Mouse (Mus musculus) urinary bladder, postnatal 10 days (tissue): Measurements from ENCODE around the gene Ubr1.
"Not testable (repeated sequence)": the region's sequence is repeated elsewhere in the genome, so short reads cannot be mapped to it uniquely, and the experiment has no call there.

Experiments
- DNase-seq: peaks from one replicate; pipeline ENCODE4 v3.0.0; 2022; ENCODE audit warnings: low spot score

The Ubr1 gene

GRCm38 (mm10) chr2:120970559-120971080, at the start of gene Ubr1:
Gene Ubr1 (minus strand): TSS chr2:120970715.
- peak; percentile 25 for DNase-seq

GRCm38 (mm10) chr2:121017151-121017550, 46.6 kb upstream of the Ubr1 start:
- DNase-seq, result no peak

- no peak for DNase-seq
Measured at GRCm38 (mm10) chr2:121016226-121016625, 45.7 kb upstream of the Ubr1 start.

- DNase-seq, result no peak
Measured at GRCm38 (mm10) chr2:121015507-121015906, 45.0 kb upstream of the Ubr1 start.

- DNase-seq, result no peak
Measured at GRCm38 (mm10) chr2:121012676-121013075, 42.2 kb upstream of the Ubr1 start.

GRCm38 (mm10) chr2:121009071-121009677, 38.7 kb upstream of the Ubr1 start:
- no peak for DNase-seq

- no peak for DNase-seq
Measured at GRCm38 (mm10) chr2:121008664-121009007, 38.1 kb upstream of the Ubr1 start.

GRCm38 (mm10) chr2:121007925-121008663, 37.6 kb upstream of the Ubr1 start, which contains the start of gene Ccndbp1:
Gene Ccndbp1 (plus strand): TSS chr2:121008403.
- DNase-seq, result peak; percentile 68

- no peak for DNase-seq
Measured at GRCm38 (mm10) chr2:121006986-121007385, 36.5 kb upstream of the Ubr1 start.

GRCm38 (mm10) chr2:121004018-121004811, 33.7 kb upstream of the Ubr1 start:
- DNase-seq, result no peak

- no peak for DNase-seq
Measured at GRCm38 (mm10) chr2:121003586-121003985, 33.1 kb upstream of the Ubr1 start.

GRCm38 (mm10) chr2:120998863-120999262, 28.3 kb upstream of the Ubr1 start:
- DNase-seq, result no peak

GRCm38 (mm10) chr2:120996607-120997006, 26.1 kb upstream of the Ubr1 start:
- DNase-seq, result not testable (repeated sequence)

GRCm38 (mm10) chr2:120991196-120991595, 20.7 kb upstream of the Ubr1 start:
- no peak for DNase-seq

- DNase-seq, result no peak
Measured at GRCm38 (mm10) chr2:120985241-120985640, 14.7 kb upstream of the Ubr1 start.

GRCm38 (mm10) chr2:120983611-120984010, 13.1 kb upstream of the Ubr1 start:
- DNase-seq, result no peak

- no peak for DNase-seq
Measured at GRCm38 (mm10) chr2:120980861-120981260, 10.3 kb upstream of the Ubr1 start.

- no peak for DNase-seq
Measured at GRCm38 (mm10) chr2:120979819-120980218, 9.3 kb upstream of the Ubr1 start.

- no peak for DNase-seq
Measured at GRCm38 (mm10) chr2:120978693-120979037, 8.2 kb upstream of the Ubr1 start.

- no peak for DNase-seq
Measured at GRCm38 (mm10) chr2:120977926-120978692, 7.6 kb upstream of the Ubr1 start.

GRCm38 (mm10) chr2:120976990-120977925, 6.7 kb upstream of the Ubr1 start, which contains the start of gene Tmem62:
Gene Tmem62 (plus strand): TSS chr2:120977017.
- DNase-seq, result no peak
